Mouse (Mus musculus): Measurements from ENCODE around the gene Pls3.

The Pls3 gene

GRCm38 (mm10) chrX:75874332-75875291 lies at the start of gene Pls3:
Gene Pls3 (minus strand): TSS chrX:75875182.
- peak; percentile 84 to 92 for DNase-seq (ENCODE audit: low spot score in 2 of 2)

- DNase-seq (ENCODE audit: low spot score in 2 of 2) = no peak
These were observed 20.7 kb upstream of the Pls3 start for GRCm38 (mm10) chrX:75895716-75896115.

- no peak for DNase-seq (ENCODE audit: low spot score in 2 of 2)
These were observed 584 bp upstream of the Pls3 start for GRCm38 (mm10) chrX:75875566-75875965.

GRCm38 (mm10) chrX:75873813-75874212 lies 1.2 kb downstream of the Pls3 start:
- peak; percentile 23 to 27 for DNase-seq (ENCODE audit: low spot score in 2 of 2)

GRCm38 (mm10) chrX:75873253-75873652 lies 1.7 kb downstream of the Pls3 start:
- no peak for DNase-seq (ENCODE audit: low spot score in 2 of 2)

- no peak for DNase-seq (ENCODE audit: low spot score in 2 of 2)
These were observed 3.1 kb downstream of the Pls3 start for GRCm38 (mm10) chrX:75871855-75872254.

GRCm38 (mm10) chrX:75861715-75862114 lies 13.3 kb downstream of the Pls3 start:
- DNase-seq (ENCODE audit: low spot score in 2 of 2) = no peak

- no peak for DNase-seq (ENCODE audit: low spot score in 2 of 2)
These were observed 20.7 kb downstream of the Pls3 start for GRCm38 (mm10) chrX:75854294-75854693.

GRCm38 (mm10) chrX:75844290-75844689 lies 30.7 kb downstream of the Pls3 start:
- no peak for DNase-seq (ENCODE audit: low spot score in 2 of 2)

- peak; percentile 16 to 24 for DNase-seq (ENCODE audit: low spot score in 2 of 2)
These were observed 32.1 kb downstream of the Pls3 start for GRCm38 (mm10) chrX:75842835-75843234.

- no peak for DNase-seq (ENCODE audit: low spot score in 2 of 2)
These were observed 32.9 kb downstream of the Pls3 start for GRCm38 (mm10) chrX:75842120-75842519.

GRCm38 (mm10) chrX:75840263-75840662 lies 34.7 kb downstream of the Pls3 start:
- DNase-seq (ENCODE audit: low spot score in 2 of 2) = no peak

GRCm38 (mm10) chrX:75834836-75835235 lies 40.1 kb downstream of the Pls3 start:
- no peak for DNase-seq (ENCODE audit: low spot score in 2 of 2)

GRCm38 (mm10) chrX:75834286-75834685 lies 40.7 kb downstream of the Pls3 start:
- DNase-seq (ENCODE audit: low spot score in 2 of 2) = no peak

- DNase-seq (ENCODE audit: low spot score in 2 of 2) = peak in 1 of 2 experiments; percentile 12
These were observed 41.9 kb downstream of the Pls3 start for GRCm38 (mm10) chrX:75833006-75833641.

GRCm38 (mm10) chrX:75829867-75830255 lies 45.1 kb downstream of the Pls3 start:
- DNase-seq (ENCODE audit: low spot score in 2 of 2) = no peak

- DNase-seq (ENCODE audit: low spot score in 2 of 2) = no peak
These were observed 45.6 kb downstream of the Pls3 start for GRCm38 (mm10) chrX:75829240-75829866.

GRCm38 (mm10) chrX:75818647-75819271 lies 56.2 kb downstream of the Pls3 start:
- DNase-seq (ENCODE audit: low spot score in 2 of 2) = peak; percentile 43 to 65

GRCm38 (mm10) chrX:75814958-75815357 lies 60.0 kb downstream of the Pls3 start:
- no peak for DNase-seq (ENCODE audit: low spot score in 2 of 2)

GRCm38 (mm10) chrX:75814123-75814522 lies 60.9 kb downstream of the Pls3 start:
- DNase-seq (ENCODE audit: low spot score in 2 of 2) = no peak

GRCm38 (mm10) chrX:75796583-75796982 lies 78.4 kb downstream of the Pls3 start:
- DNase-seq (ENCODE audit: low spot score in 2 of 2) = peak in 1 of 2 experiments; percentile 27

GRCm38 (mm10) chrX:75779796-75780195 lies 95.2 kb downstream of the Pls3 start:
- DNase-seq (ENCODE audit: low spot score in 2 of 2) = no peak
